In the genomic region with DNA sequence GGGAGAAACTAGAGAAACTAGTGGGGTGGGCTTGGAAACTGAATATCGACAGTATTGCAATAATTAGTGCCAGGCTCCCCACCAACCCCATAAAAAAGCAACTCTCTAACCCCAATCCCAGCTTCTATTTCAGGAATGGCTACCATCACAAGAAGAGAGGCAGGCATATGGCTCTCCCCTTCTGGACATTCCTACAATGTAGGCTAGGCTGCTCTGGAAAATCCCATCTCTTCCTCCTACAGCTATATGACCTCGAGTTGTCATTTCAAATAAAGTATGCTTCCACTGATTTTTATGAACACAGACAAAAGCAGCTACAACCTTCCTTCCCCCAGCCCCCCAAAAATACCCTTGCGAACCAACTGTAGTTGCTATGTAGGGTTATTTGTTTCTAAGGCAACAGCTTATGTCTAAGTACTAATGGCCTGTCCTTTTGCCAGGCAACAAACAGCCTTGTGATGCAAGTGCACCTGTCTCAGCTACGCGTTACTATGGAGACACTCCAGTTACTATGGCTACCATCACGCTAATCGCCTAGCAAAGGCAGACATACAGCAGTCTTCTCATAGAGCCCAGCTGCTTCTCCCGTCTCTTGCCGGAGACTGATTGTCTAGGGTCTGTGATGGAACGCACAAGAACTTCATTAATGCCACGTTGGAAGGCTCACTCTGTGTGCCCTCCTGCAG, we compare ENCODE assay signal across 8 mouse cellular contexts.
DNase-seq lines count a peak whose midpoint lies in the region; ATAC-seq and TF ChIP-seq lines count a peak whose summit lies in the region.

No protein-coding gene starts in this region.

- intact Hi-C loops in left cerebral cortex, postnatal 10 days (cut with DNase I) = no loop called here

- peak; percentile 37; the same call in 1 of the 2 replicates for ATAC-seq in intestine, embryonic 15.5 days
- ATAC-seq in intestine, postnatal 0 days = no peak

- H3K36me3 ChIP-seq in intestine, embryonic 15.5 days = no peaks in the 10 kb centered on the region
- H3K36me3 ChIP-seq in intestine, postnatal 0 days (ENCODE audit: control insufficient read depth, insufficient read depth) = peaks cover 14% of the 10 kb centered on the region

- peaks cover 28% of the 10 kb centered on the region for H3K4me1 ChIP-seq in intestine, embryonic 15.5 days (replicated peaks)
- H3K4me1 ChIP-seq in intestine, postnatal 0 days (replicated peaks; ENCODE audit: control insufficient read depth, insufficient read depth, low read length) = no peaks in the 10 kb centered on the region

- H3K27me3 ChIP-seq in intestine, embryonic 15.5 days (replicated peaks) = no peaks in the 10 kb centered on the region
- no peaks in the 10 kb centered on the region for H3K27me3 ChIP-seq in intestine, postnatal 0 days (replicated peaks; ENCODE audit: control insufficient read depth, insufficient read depth, low read length)

- no peak for TF ChIP-seq CTCF in intestine, postnatal 0 days (IDR thresholded peaks at IDR 0.05; ENCODE audit: low read depth)

- no peaks in the 10 kb centered on the region for H3K9me3 ChIP-seq in intestine, embryonic 15.5 days
- H3K9me3 ChIP-seq in intestine, postnatal 0 days (ENCODE audit: control insufficient read depth) = no peaks in the 10 kb centered on the region

- no peak overlapping the region for H3K27ac ChIP-seq in intestine, embryonic 15.5 days
- no peak overlapping the region for H3K27ac ChIP-seq in intestine, postnatal 0 days (ENCODE audit: low read depth, low read length)

- no peak overlapping the region for H3K4me2 ChIP-seq in intestine, embryonic 15.5 days (replicated peaks)
- H3K4me2 ChIP-seq in intestine, postnatal 0 days (replicated peaks; ENCODE audit: low read depth) = no peak overlapping the region

- no peak overlapping the region for H3K9ac ChIP-seq in intestine, embryonic 15.5 days
- no peak overlapping the region for H3K9ac ChIP-seq in intestine, postnatal 0 days (ENCODE audit: low read depth, low read length)

- no peak overlapping the region for H3K4me3 ChIP-seq in intestine, embryonic 15.5 days (replicated peaks)
- no peak overlapping the region for H3K4me3 ChIP-seq in intestine, postnatal 0 days (ENCODE audit: low read depth, low read length)

- DNase-seq in frontal cortex, adult 2 months (ENCODE audit: extremely low spot score in 1 of 2, low spot score in 1 of 2) = peak; percentile 79 to 81
- DNase-seq in left cerebral cortex, postnatal 10 days (ENCODE audit: extremely low spot score in 1 of 2, low spot score in 2 of 2) = peak; percentile 66 to 87
- peak; percentile 76 for DNase-seq in retina, postnatal 7 days (ENCODE audit: low read depth, low spot score)
- no peak for DNase-seq in heart, postnatal 4 days
- DNase-seq in gastrocnemius, postnatal 10 days = no peak
- no peak for DNase-seq in kidney, adult 18-20 months

- WGBS in intestine, embryonic 15.5 days = 87% methylated on average over 11 of the region's 11 CpGs
- WGBS in intestine, postnatal 0 days = 89% methylated on average over 11 of the region's 11 CpGs

Comparison
In these comparisons a context has a peak if more than half of its experiments do, and no peak if none do; other contexts are left out.
1. DNase-seq: peak in frontal cortex, adult 2 months (2 of 2), left cerebral cortex, postnatal 10 days (2 of 2) and retina, postnatal 7 days (single experiment); none in heart, postnatal 4 days (single experiment), gastrocnemius, postnatal 10 days (single experiment) and kidney, adult 18-20 months (single experiment).